Mouse (Mus musculus): Measurements from ENCODE around the gene Fzr1.

Fzr1 gene

DNA sequence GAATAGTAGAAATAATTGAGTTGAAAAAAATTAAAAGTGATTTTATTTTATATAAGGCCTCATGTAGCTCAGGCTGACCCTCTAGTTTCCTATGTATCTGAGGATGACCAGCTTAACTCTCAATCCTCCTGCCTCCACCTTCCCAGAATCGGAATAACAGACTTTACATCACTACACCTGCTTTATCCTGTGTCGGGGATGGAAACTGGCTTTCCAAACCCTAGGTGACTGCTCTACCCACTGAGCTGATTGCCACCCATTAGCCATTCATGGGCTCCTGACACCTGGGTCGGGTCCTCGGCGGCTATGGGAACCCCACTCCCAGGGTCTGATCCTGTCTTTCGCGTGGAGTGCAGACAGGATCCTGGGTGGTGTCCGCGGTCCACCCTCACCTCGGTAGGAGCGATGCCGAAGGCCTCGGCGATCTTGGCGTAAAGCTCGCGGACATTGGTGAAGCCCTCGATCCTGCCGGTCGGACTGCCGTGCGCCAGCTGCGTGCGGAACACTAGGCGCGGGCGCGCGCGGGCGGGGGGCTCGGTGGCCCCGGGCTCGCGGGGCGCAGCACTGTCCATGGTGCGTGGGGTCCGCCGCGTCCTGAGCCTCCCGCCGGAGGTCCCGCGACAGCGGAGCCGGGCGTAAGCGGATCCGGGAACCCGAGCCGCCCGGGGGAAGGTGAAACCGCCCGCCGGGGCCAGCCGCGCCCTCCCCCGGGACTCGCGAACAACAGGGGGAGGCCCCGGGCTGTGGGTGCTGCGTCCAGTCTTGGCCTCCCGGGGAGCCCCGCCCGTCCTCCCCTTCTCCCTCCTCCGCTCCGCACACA lies 35.4 kb downstream of the Fzr1 start, which contains the start of gene Gipc3:
Gene Gipc3, minus strand, starts transcription at position 581 of the 820 bp plus-strand sequence.
- in situ Hi-C loops (cut with MboI; ENCODE audit: unreplicated experiment in 2 of 2), result loop anchor here (5.0 kb wide), 2 partner anchors 51 to 56 kb away; partner anchors contain the start of genes Pip5k1c (in 1 of the 2) and Tjp3 (in 1 of the 2)

DNA sequence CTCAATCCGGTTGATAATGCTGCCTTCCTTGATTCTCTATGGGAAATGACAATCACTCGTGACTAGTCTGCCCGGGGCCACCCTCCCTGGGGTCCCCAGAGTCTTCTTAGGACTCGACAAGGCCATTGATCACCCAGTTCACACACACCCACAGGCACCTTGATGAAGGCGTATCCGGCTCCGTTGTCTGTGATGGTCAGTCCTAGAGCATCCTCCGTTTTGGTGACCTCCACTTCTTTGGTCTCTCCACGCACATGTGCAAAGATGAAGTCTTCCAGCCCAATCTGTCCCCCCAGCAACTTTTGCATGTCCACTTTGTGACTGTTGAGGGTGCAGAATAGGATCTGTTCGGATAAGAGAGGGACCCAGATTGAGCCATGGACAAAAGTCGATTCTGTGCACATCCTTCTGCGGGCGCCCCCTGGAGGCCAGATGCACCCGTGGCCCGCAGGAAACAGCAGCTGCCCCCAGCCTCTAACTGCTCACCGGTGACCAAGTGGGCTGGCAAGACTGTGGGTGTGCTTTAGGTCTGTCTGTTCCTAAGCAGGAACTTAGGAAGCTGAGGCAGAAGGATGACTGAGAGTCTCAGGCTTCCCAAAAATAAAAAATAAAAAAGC lies 36.9 kb downstream of the Fzr1 start:
- in situ Hi-C loops (cut with MboI; ENCODE audit: unreplicated experiment in 2 of 2), result loop anchor here (5.0 kb wide), 2 partner anchors 49 to 54 kb away; partner anchors contain the start of genes Pip5k1c (in 1 of the 2) and Tjp3 (in 1 of the 2)

DNA sequence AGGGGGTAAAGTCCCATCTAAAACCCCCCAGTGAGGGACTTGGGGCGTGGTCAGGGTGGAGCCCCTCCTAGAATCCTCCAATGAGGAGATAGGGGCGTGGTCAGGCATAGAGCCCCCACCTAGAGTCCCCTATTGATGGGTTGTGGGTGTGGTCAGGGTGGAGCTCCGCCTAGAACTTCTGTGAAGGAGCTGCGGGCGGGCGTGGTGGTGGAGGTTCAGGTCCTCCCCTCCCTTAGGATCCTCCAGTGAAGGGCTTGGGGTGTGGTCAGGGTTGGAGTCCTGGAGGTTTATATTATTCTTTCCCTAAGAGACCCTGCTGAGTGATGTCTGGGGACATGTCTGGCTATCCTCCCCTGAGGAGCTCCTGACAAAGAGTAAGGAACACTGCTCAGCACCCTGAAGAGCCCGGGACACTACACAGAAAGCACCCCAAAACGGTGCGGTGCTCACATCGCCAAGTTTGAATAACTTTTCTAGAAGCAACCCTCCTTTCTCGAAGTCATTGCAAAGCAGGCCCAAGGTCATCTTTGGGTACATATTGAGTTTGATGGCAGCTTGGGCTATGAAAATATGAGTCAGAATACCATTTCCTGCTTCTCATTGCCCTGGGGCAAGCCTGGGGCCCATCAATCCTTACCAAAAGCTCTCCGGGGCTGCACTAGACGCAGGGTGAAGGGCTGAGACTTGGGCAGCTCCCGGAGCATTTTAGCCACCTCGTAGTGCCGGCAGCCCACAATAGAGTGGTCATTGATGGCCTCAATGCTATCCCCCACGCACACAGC lies 37.6 kb downstream of the Fzr1 start:
- in situ Hi-C loops (cut with MboI; ENCODE audit: unreplicated experiment in 2 of 2), result loop anchor here (5.0 kb wide), 2 partner anchors 48 to 53 kb away; partner anchors contain the start of genes Pip5k1c (in 1 of the 2) and Tjp3 (in 1 of the 2)

DNA sequence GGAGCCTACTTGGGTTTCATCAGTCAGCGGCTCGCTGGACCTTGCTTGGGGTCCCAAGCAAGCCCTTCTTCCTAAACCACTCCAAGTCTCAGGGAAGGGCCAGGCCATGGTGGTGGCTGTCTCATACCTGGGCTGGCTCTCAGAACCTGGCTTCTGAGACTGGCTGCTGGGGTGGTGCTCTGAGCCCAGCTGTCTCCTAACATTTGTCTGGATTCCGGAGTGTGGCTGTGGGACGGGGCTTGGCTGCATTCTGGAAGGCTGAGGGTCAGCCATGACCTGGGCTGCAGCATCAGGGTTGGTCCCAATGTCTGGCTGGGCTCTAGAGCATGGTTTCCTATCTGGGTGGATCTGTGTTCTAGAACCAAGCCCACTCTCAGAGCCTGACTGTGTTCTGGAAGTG lies 41.8 kb downstream of the Fzr1 start:
- in situ Hi-C loops (cut with MboI; ENCODE audit: unreplicated experiment in 2 of 2), result no loop called here

DNA sequence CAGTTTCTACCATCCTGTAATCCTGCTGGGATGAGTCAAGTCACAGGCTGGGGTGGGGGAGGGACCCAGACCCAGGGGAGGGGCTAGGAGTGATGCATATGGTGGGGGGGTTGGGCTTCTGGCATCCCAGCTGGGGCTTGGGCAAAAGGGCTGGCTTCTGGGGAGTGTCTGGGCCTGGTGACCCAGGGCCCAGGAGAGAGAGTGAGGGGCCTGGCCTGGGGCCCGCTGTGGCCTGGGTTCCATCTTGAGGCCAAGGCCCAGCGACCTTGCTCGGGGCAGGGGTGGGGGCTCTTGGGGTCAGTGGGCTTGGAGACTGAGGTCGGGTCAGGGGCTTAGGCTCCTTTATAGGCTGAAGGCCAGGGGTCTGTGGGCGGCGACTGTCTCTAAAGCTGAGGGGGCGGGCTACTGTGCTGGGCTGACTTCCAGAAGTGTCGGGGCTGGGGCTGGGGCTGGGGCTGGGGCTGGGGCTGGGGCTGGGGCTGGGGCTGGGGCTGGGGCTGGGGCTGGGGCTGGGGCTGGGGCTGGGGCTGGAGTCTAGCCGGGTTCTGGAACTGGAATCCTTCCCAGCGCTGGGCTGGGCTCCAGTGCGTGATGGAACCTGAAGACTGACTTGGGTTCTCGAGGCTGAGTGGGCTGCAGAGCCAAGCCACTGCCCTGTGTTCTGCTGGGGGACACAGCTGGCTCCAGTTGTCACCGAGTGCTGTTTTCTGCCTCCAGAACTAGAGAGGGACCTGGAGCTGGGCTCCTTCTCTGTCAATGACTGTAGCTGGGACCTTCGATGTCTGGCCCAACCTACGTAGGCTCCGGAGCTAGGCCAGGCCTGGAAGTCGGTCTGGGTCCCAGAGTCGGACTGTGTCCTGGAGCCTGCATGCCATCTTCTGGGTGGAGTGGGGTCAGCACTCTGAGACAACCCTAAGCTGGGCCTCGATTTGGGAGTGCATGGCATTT lies 42.6 kb downstream of the Fzr1 start:
- in situ Hi-C loops (cut with MboI; ENCODE audit: unreplicated experiment in 2 of 2), result no loop called here

DNA sequence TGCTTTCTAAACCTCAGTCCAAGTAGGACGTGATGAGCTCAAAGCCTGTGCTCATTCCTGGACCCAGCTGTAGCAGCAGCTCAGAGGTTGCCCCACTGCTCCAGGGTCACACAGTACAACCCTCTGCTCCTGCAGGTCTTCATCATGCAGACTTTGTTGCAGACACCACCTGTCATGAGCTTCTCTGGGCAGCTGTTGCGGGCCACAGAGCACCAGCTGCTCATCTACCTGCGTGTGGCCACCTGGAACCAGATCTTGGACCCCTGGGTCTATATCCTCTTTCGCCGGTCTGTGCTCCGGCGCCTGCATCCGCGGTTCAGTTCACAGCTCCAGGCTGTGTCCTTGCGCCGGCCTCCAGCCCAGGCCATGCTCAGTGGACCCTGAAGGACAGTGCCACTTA lies 44.0 kb downstream of the Fzr1 start:
- in situ Hi-C loops (cut with MboI; ENCODE audit: unreplicated experiment in 2 of 2), result no loop called here

DNA sequence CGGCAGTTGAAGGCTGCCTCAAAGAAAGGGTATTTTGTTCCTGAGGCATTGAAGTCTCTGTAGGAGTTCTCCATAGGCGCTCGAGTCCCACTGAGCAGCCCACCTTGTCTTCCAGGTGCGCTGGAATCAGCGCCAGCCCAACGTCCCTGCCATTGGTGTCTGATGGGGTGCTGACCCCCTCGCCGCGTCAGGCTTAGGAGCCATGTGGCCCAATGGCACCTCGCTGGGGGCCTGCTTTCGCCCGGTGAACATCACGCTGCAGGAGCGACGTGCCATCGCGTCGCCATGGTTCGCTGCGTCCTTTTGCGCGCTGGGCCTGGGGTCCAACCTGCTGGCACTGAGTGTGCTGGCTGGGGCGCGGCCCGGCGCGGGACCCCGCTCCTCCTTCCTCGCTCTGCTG lies 46.0 kb downstream of the Fzr1 start:
- in situ Hi-C loops (cut with MboI; ENCODE audit: unreplicated experiment in 2 of 2), result no loop called here

DNA sequence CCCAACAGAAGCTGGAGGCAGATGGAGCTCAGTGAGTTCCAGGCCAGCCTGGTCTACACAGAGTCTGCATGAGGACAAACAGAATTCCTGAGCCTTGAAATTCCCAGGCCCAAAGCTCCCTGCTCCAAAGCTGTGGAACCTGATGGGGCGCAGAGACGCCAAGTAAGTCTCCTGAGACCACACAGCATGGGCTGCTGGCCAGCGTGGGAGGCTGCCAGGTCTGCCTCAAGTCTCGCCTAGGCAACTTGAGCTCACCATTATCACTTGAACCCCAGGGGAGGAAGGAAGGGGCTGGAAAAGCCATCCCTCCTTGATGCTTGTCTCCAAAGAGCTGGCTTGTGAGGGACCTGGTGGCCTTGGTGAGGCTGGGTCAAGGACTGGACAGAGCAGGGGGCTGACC lies 48.3 kb downstream of the Fzr1 start:
- in situ Hi-C loops (cut with MboI; ENCODE audit: unreplicated experiment in 2 of 2), result no loop called here

DNA sequence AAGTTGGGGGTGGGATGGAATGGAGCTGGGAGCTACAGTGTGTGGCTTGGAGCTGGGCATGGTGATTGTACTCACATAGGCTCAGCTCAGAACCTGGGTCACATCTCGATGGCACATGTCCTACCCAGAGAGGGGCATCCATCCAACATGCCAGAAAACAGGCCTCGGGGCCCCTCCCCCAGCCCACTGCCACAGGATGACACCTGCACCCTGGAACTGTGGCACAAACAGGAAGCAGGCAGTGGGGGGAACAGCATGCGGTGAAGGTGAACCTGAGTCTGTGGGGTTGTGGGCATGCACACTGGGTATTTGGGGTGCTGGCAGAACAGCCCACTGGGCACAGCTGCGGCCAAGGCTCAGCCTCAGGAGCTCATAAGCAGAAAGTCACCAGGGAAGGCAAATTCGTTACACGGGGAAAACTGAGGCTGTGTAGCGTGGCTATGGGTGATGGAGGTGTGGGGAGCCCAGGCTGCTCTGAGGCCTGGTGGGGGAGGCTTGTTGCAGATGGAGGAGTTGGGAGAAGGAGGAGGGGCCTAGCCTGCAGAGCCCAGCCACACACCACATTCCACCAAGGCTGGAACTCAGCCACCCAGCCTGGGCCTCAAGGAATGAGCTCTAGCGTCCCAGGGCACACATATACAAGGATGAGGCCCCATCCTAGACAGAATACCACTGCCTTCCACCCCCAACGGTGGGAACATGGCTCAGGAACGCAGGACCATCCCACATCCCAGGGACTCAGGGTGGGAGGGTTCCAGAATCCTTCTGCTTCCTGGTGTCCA lies 48.9 kb downstream of the Fzr1 start:
- in situ Hi-C loops (cut with MboI; ENCODE audit: unreplicated experiment in 2 of 2), result no loop called here

DNA sequence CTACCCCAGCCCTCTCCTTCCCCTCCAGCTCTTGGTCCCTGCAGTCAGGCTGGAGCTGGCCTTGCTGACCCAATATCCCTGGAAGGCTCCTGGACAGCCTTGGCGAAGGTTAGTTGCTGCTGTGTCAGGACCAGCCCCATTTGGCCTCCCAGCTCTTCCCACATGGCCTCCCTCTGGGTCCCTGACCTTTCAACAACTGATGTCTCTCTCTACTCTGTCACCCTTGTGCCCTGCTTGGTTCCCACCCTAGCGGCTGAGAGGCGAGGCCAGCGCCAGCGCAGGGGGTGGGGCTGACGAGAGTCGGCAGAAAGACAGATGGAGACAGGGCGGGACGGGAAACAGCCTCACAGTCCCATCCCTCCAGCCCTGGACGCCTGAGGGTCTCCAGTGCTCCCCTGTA lies 49.9 kb downstream of the Fzr1 start, which contains the start of gene Tbxa2r:
Gene Tbxa2r, plus strand, starts transcription at position 346 of the 400 bp plus-strand sequence.
- in situ Hi-C loops (cut with MboI; ENCODE audit: unreplicated experiment in 2 of 2), result no loop called here

DNA sequence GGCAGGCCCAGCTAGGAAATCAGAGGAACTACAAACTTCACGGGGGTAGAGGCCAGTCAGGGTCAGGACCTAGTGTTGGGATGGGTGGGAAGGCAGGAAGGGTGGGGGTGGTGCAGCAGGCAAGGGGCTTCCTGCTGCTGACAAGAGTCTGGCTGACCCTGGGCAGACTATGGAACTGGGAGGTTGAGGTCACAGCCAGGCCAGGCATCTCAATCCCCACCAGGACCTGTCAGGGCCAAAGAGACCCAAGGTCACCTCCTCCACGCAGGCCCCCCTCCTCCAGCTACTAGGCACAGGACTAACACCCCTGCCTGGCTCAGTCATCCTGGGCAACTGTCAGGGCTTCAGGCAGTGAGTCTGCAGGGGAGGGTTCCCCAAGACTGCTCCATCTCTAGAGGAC lies 50.4 kb downstream of the Fzr1 start:
- in situ Hi-C loops (cut with MboI; ENCODE audit: unreplicated experiment in 2 of 2), result no loop called here

DNA sequence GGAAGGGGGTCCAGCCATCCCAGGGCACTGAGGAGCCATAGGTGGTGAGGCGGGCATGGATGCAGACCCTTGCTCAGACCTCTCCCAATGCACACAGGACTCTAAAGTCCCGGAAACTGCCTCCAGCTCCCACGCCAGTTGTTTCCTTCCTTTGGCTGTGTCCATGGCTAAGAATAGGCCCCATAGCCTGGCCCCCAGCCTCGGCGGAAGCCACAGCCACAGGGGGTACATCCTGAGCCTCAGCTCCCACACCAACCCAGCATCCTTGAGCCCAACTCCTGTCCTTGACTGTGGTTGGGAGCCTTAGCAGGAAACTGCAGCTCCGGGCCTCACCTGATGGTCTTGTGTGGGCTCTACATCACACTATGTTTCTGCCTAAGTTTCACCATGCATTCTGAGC lies 51.5 kb downstream of the Fzr1 start:
- in situ Hi-C loops (cut with MboI; ENCODE audit: unreplicated experiment in 2 of 2), result no loop called here

DNA sequence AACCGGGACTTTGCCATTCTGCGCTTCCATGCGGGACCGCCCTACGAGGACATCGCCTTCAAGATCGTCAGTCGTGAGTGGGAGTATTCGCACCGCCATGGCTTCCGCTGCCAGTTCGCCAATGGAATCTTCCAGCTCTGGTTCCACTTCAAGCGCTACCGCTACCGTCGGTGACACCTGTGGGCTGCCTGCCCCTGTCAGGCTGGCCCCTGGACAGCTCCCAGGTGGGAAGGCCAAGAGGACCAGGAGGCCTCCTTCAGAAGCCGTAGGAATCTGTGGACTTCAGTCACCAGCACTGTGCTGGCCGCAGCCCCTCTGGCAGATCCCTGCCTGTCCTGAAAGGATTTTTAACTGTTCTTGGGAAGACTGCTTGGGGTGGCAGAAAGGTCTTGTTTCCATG lies 52.5 kb downstream of the Fzr1 start:
- in situ Hi-C loops (cut with MboI; ENCODE audit: unreplicated experiment in 2 of 2), result no loop called here

DNA sequence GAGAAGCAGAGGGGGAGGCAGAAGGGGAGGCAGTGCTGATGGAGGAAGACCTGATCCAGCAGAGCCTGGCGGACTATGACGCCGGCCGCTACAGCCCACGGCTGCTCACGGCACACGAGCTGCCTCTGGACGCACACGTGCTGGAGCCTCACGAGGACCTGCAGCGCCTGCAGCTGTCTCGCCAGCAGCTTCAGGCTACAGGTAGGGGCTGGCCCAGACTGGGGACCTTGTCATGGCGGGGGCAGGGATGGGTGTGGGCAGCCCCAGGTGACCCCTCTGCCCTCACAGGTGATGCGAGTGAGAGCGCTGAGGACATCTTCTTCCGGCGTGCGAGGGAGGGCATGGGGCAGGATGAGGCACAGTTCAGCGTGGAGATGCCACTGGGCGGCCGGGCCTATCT lies 53.1 kb downstream of the Fzr1 start:
- in situ Hi-C loops (cut with MboI; ENCODE audit: unreplicated experiment in 2 of 2), result no loop called here

DNA sequence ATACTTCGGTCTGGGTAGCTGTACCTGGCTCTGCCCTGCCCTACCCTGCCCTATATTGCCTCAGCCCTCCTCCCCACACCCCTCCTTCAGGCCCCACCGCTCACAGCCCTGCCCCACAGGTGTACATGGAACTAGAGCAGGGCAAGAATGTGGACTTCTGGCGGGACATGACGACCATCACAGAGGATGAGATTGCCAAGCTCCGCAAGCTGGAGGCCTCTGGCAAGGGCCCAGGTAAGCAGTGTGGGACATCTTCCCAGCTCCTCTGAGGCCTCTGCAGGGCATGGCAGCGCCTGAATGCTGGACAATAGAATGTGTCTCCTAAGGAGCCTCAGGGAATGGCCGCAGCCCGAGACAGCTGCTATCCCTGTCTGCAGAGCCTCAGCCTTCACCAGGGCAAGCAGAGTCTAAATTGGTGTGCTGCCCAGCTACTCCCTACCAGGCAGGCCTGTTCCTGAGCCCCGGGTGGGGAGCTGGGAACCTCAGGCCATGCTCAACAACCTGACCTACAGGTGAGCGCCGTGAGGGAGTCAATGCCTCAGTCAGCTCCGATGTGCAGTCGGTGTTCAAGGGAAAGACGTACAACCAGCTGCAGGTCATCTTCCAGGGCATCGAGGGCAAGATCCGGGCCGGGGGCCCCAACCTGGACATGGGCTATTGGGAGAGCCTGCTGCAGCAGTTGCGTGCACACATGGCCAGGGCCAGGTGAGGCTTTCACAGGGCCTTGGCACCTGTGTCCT lies 54.4 kb downstream of the Fzr1 start:
- in situ Hi-C loops (cut with MboI; ENCODE audit: unreplicated experiment in 2 of 2), result no loop called here

DNA sequence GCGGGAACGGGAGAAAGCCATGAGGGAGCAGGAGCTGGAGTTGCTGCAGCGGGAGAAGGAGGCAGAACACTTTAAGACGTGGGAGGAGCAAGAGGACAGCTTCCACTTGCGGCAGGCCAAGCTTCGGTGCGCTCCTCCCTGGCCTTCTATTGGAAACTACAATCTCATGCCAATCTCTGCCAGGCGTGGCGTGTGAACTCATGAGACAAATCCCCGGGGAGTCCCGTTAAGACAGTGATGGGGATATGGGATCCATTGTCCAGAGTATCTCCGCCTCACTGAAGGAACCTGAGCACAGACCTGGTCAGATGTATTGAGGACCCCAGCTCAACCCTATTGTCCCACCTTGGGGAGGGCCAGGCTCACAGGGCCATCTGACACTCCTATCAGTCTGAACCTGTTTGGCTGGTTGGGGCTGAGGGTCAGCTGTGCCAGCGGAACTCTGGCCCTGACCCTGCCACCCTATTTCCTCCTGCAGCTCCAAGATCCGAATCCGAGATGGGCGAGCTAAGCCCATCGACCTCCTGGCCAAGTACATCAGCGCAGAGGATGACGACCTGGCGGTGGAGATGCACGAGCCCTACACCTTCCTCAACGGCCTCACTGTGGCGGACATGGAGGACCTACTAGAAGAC lies 55.1 kb downstream of the Fzr1 start:
- in situ Hi-C loops (cut with MboI; ENCODE audit: unreplicated experiment in 2 of 2), result no loop called here

DNA sequence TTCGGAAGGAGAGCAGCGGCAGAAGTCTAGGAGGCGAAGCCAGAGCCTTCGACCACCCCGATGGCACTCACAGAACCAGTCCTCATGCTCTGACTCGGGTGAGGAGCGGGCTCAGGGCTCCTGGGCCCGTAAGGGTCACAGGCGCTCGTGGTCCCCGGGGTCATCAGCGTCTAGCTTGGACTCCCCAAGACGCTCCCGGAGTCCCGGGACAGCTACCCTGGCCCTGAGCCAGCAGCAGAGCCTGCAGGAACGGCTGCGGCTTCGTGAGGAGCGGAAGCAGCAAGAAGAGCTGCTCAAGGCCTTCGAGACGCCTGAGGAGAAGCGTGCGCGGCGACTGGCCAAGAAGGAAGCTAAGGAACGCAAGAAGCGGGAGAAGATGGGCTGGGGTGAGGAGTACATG lies 55.9 kb downstream of the Fzr1 start:
- in situ Hi-C loops (cut with MboI; ENCODE audit: unreplicated experiment in 2 of 2), result no loop called here

DNA sequence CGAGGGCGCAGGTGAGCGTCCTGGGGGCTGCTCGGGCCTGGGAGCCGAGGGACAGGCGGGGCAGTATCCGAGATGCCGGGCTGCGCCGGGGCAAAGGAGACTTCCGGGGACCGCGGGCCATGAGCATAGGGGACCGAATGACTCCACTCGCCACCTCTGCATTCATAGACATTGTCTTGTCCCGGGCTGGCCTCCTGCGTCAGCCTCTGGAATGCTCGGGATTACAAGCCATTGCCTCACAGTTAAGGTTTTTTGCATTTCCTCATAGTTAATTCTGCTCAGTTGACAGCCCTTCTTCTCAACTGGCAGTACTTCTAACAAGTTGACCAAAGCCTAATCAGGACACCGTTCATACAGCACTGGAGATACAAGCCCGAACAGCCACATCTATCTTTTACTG lies 56.9 kb downstream of the Fzr1 start:
- in situ Hi-C loops (cut with MboI; ENCODE audit: unreplicated experiment in 2 of 2), result no loop called here

Data from v-Abl transformed pro-B cells (cell line).